Comparison of ENCODE assay signal across 10 mouse cellular contexts in genomic region chr4:142303374-142304020, GRCm38 (mm10).
DNase-seq lines count a peak whose midpoint lies in the region; ATAC-seq lines count a peak whose summit lies in the region.
"Had no signal": no experiment of that assay in that cellular context is flagged by ENCODE, and none has a peak within 500 bp of the region (broad histone marks: within the 10 kb centered on the region; RNA-seq: fewer than 3 reads in every experiment).

No protein-coding gene starts in this region.

- peak; percentile 97 for DNase-seq in left cerebral cortex, postnatal 4 days
- no peak for DNase-seq in left cerebral cortex, adult 9 months (ENCODE audit: low spot score in 2 of 2)
- peak; percentile 97 for DNase-seq in cerebellum, adult 11 months
- DNase-seq in cerebellum, postnatal 25 days: peak; percentile 98 to 99
- peak; percentile 35 for DNase-seq in midbrain, embryonic 14.5 days
- DNase-seq in left cerebral cortex, postnatal 25 days (ENCODE audit: low spot score in 2 of 2): no peak

- H3K36me3 ChIP-seq in midbrain, embryonic 14.5 days (ENCODE audit: control insufficient read depth, insufficient read depth, low read length): no peaks in the 10 kb centered on the region
- H3K36me3 ChIP-seq: G1E; lung, embryonic 15.5 days had no signal

- H3K4me3 ChIP-seq in midbrain, embryonic 14.5 days (replicated peaks; ENCODE audit: low read depth, low read length): no peak overlapping the region
- H3K4me3 ChIP-seq: lung, embryonic 15.5 days; myocyte had no signal

- H3K9ac ChIP-seq in midbrain, embryonic 14.5 days (replicated peaks; ENCODE audit: low read length): no peak overlapping the region
- H3K9ac ChIP-seq: lung, embryonic 15.5 days had no signal

- no peak for ATAC-seq in midbrain, embryonic 14.5 days (ENCODE audit: low FRiP score, low TSS enrichment)
- ATAC-seq in megakaryocyte, adult 5-6 weeks (ENCODE audit: poor library complexity, severe bottlenecking): no peak

- no peaks in the 10 kb centered on the region for H3K9me3 ChIP-seq in midbrain, embryonic 14.5 days (ENCODE audit: control insufficient read depth, low read length)
- H3K9me3 ChIP-seq: lung, embryonic 15.5 days had no signal

- no peak overlapping the region for H3K4me2 ChIP-seq in midbrain, embryonic 14.5 days (ENCODE audit: low read length)
- H3K4me2 ChIP-seq: lung, embryonic 15.5 days had no signal

- H3K27ac ChIP-seq in midbrain, embryonic 14.5 days (replicated peaks; ENCODE audit: low read depth, low read length): 0 out of 2 replicates have a peak overlapping the region, but pooled peaks have one; percentile 13
- H3K27ac ChIP-seq: lung, embryonic 15.5 days had no signal

- intact Hi-C loops in left cerebral cortex, postnatal 4 days (cut with DNase I): no loop called here
- intact Hi-C loops in left cerebral cortex, postnatal 25 days (cut with DNase I): no loop called here

- no peaks in the 10 kb centered on the region for H3K27me3 ChIP-seq in midbrain, embryonic 14.5 days (ENCODE audit: control insufficient read depth, insufficient read depth, low read length)
- H3K27me3 ChIP-seq: lung, embryonic 15.5 days had no signal

- 75% methylated on average over 10 of the region's 10 CpGs for WGBS in midbrain, embryonic 14.5 days

- H3K4me1 ChIP-seq in midbrain, embryonic 14.5 days (ENCODE audit: control insufficient read depth, insufficient read depth, low read length): peaks cover 39% of the 10 kb centered on the region

Comparison
In these comparisons a context has a peak if more than half of its experiments do, and no peak if none do; other contexts are left out.
1. DNase-seq: peak in left cerebral cortex, postnatal 4 days (single experiment), cerebellum, adult 11 months (single experiment), cerebellum, postnatal 25 days (2 of 2) and midbrain, embryonic 14.5 days (single experiment); none in left cerebral cortex, adult 9 months (0 of 2) and left cerebral cortex, postnatal 25 days (0 of 2).